Mouse (Mus musculus) adrenal gland (tissue): Measurements from ENCODE around the gene Prex1.
"Not testable (repeated sequence)": the region's sequence is repeated elsewhere in the genome, so short reads cannot be mapped to it uniquely, and the experiment has no call there.

ENCODE experiments used
- intact Hi-C: fragments of 180-260 bp; cut with DNase I; formaldehyde crosslinking; loops from one replicate; pipeline ENCODE4 v1.15.1; 2025

The Prex1 gene

GRCm38 (mm10) chr2:166523156-166523890 is 190.3 kb downstream of the Prex1 start:
- intact Hi-C loops = no loop called here

- intact Hi-C loops = no loop called here
These were observed 191.0 kb downstream of the Prex1 start for GRCm38 (mm10) chr2:166522612-166523120.

- intact Hi-C loops = no loop called here
These were observed 191.6 kb downstream of the Prex1 start for GRCm38 (mm10) chr2:166521878-166522611.

- intact Hi-C loops = no loop called here
These were observed 192.2 kb downstream of the Prex1 start for GRCm38 (mm10) chr2:166521461-166521860.

GRCm38 (mm10) chr2:166520536-166520935 is 193.1 kb downstream of the Prex1 start:
- intact Hi-C loops = no loop called here

- intact Hi-C loops = not testable (repeated sequence)
These were observed 196.0 kb downstream of the Prex1 start for GRCm38 (mm10) chr2:166517392-166518174.

GRCm38 (mm10) chr2:166516818-166517353 is 196.7 kb downstream of the Prex1 start:
- intact Hi-C loops = no loop called here
